Mouse (Mus musculus) G1E (cell line): ENCODE measurements around the gene Gm2163. TPM values are rescaled to one million over a fixed set of nuclear protein-coding genes. Genes with fewer than 3 reads are reported as not detected.
"Not testable (repeated sequence)": the region's sequence is repeated elsewhere in the genome, so short reads cannot be mapped to it uniquely, and the experiment has no call there.

ENCODE experiments used
- ATAC-seq: 2 replicates; pipeline ENCODE4 v1.8.0; 2016; ENCODE audit warnings: mild to moderate bottlenecking; ENCODE audit not compliant: insufficient number of reproducible peaks, poor library complexity, low FRiP score, severe bottlenecking; ENCODE audit errors: extremely low read depth
- DNase-seq: peaks from one replicate; pipeline ENCODE4 v3.0.0; 2012; ENCODE audit warnings: low spot score
- H3K27me3 ChIP-seq: 2 replicates; pipeline ENCODE4 v1.6.1; 2012; ENCODE audit warnings: mild to moderate bottlenecking, low read length, inconsistent platforms; ENCODE audit not compliant: insufficient read depth
- H3K36me3 ChIP-seq: replicated peaks from 2 replicates; pipeline ENCODE3; 2012; ENCODE audit warnings: mild to moderate bottlenecking, inconsistent platforms
- H3K4me1 ChIP-seq: 2 replicates; pipeline ENCODE4 v1.6.1; 2012; ENCODE audit warnings: low read depth, low read length, inconsistent platforms, mixed read lengths; ENCODE audit not compliant: insufficient read depth
- H3K4me3 ChIP-seq: 2 replicates; pipeline ENCODE4 v1.5.1; 2012; ENCODE audit warnings: low read depth, mild to moderate bottlenecking, inconsistent platforms, low read length, moderate library complexity, mixed read lengths
- H3K9me3 ChIP-seq: replicated peaks from 2 replicates; pipeline ENCODE4 v1.6.1; 2012; ENCODE audit warnings: inconsistent platforms
- polyA plus RNA-seq: library from polyadenylated mRNA; stranded (reverse); fragments of >175 nt; gene quantifications from 2 replicates; pipeline ENCODE4 v1.2.3, GENCODE M21; 2012
- total RNA-seq, 2 experiments: library from RNA; stranded (forward) in 1 of 2; stranded (reverse) in 1 of 2; fragments of 200-1000 nt in 1 of 2; fragments of >200 nt in 1 of 2; fragmentation: Nextera tagmentation in 1 of 2; gene quantifications; 2 replicates each; pipeline ENCODE4 v1.2.3; 2014 to 2017

The Gm2163 gene
- total RNA-seq (2014; fragmentation: Nextera tagmentation) (not detected in 2 replicates), total RNA-seq (2017) (not detected in 2 replicates), polyA plus RNA-seq (not detected in 2 replicates)

DNA sequence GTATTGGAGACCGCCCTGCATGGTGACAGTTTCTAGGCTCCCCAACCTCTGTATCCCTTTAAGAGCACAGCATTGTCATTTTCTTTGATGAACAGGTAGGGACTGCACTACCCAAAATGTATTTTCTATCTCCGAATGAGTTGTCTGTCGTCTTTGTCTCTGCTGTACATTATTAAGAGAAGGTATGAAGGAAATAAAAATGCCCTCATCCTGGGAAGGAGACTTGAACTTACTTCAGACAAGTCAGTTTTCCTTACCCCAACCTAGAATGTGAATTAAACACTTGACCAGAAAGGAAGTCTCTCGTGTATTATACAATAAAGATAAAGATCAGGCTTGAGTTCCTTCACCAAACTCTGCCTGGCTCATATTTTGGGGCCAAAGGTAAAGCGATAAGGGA lies at the start of gene Gm2163:
Gm2163 (plus strand) TSS at position 301 of the 400 bp plus-strand sequence.
- not testable (repeated sequence) for H3K4me3 ChIP-seq, H3K4me1 ChIP-seq, H3K27me3 ChIP-seq, H3K9me3 ChIP-seq, ATAC-seq, H3K36me3 ChIP-seq, DNase-seq

DNA sequence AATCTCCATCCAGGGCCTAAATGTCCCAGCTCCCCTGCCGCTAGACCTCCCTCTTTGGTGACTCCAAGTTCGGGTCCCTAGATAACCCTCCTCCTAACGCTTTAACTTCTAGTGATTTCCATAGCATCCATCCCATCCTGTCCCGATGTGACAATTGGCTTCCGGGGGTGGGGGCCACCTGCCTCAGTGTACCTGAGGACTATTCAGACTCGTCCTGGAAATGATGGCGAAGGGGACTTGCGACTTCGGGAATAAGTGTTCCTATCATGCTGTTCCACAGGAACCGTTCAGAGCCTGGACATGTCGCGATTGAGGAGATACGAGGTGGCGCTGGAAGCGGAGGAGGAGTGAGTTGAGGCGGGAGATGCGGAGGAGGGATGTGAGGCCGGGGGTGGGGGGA lies 27.5 kb upstream of the Gm2163 start, which contains the start of gene Gm21586:
Gm21586 (plus strand) TSS at position 301 of the 400 bp plus-strand sequence.
- DNase-seq, H3K4me1 ChIP-seq, H3K27me3 ChIP-seq, H3K9me3 ChIP-seq, H3K36me3 ChIP-seq, ATAC-seq, H3K4me3 ChIP-seq: not testable (repeated sequence)

DNA sequence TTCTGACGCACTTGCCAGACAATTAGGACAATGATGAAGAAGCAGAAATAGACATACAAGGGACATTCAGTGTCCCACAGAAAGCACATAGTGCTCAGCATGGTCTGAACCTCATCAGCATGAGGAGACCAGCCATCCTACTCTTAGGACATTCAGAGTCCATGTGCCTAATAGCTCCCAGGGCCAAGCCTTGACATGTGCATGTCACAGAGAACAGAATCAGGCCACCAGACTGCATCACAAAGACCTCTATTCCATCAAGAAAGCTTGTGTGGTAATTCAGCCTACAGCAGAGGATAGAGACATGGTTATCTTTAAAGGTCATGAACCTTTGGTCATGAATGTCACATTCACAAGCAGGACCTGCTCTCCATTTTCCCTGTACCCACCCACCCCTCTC lies 61.5 kb downstream of the Gm2163 start, which contains the start of gene Fam205a2:
Fam205a2 (minus strand) TSS at position 101 of the 400 bp plus-strand sequence.
- H3K36me3 ChIP-seq, H3K27me3 ChIP-seq, H3K9me3 ChIP-seq, H3K4me1 ChIP-seq, H3K4me3 ChIP-seq, ATAC-seq, DNase-seq: not testable (repeated sequence)

DNA sequence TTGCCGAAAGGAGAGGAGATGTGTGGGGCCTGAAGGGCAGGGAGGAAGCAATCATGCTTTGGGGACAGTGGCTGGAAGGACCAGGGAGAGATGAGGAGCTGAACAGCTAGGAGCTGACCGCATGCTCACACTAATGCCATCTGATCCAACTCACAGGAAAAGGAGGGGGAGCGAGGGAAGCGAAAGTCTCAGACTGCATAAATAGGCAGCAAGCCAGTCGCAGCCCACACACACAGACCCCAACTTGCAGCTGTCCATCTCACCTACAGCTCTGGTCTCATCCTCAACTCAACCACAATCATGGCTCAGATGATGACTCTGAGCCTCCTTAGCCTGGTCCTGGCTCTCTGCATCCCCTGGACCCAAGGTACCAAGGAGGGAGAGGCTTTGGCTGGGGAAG lies 145.3 kb downstream of the Gm2163 start, which contains the start of gene Gm10591:
Gm10591 (plus strand) TSS at position 301 of the 400 bp plus-strand sequence.
- ATAC-seq, H3K27me3 ChIP-seq, DNase-seq: not testable (repeated sequence)

GRCm38 (mm10) chr4:42629419-42629818 lies 162.9 kb downstream of the Gm2163 start, which contains the start of gene Gm2564:
Gene Gm2564, plus strand, starts transcription at chr4:42629719.
- H3K4me1 ChIP-seq, H3K4me3 ChIP-seq, H3K9me3 ChIP-seq, DNase-seq, H3K36me3 ChIP-seq, ATAC-seq, H3K27me3 ChIP-seq: not testable (repeated sequence)

More for the DNA sequence above, 145.3 kb downstream of the Gm2163 start, which contains the start of gene Gm10591:
- not testable (repeated sequence) for H3K4me3 ChIP-seq, H3K36me3 ChIP-seq, H3K4me1 ChIP-seq, H3K9me3 ChIP-seq

Other genes starting within 250 kb of the Gm2163 start
- gene Gm10600, start 226.1 kb upstream of the Gm2163 start, total RNA-seq (2014; fragmentation: Nextera tagmentation), result not detected in 2 replicates
- not detected in 2 replicates for gene Gm10600, start 226.1 kb upstream of the Gm2163 start, total RNA-seq (2017)
- not detected in 2 replicates for gene Gm10600, start 226.1 kb upstream of the Gm2163 start, polyA plus RNA-seq
- gene Ccl21b, start 211.0 kb upstream of the Gm2163 start, total RNA-seq (2014; fragmentation: Nextera tagmentation), result not detected in 2 replicates
- gene Ccl21b, start 211.0 kb upstream of the Gm2163 start, total RNA-seq (2017), result not detected in 2 replicates
- not detected in 2 replicates for gene Ccl21b, start 211.0 kb upstream of the Gm2163 start, polyA plus RNA-seq
- not detected in 2 replicates for gene Gm21953, start 172.5 kb upstream of the Gm2163 start, total RNA-seq (2014; fragmentation: Nextera tagmentation)
- gene Gm21953, start 172.5 kb upstream of the Gm2163 start, total RNA-seq (2017), result not detected in 2 replicates
- not detected in 2 replicates for gene Gm21953, start 172.5 kb upstream of the Gm2163 start, polyA plus RNA-seq
- not detected in 2 replicates for gene Fam205a3, start 148.4 kb upstream of the Gm2163 start, total RNA-seq (2014; fragmentation: Nextera tagmentation)
- gene Fam205a3, start 148.4 kb upstream of the Gm2163 start, total RNA-seq (2017), result not detected in 2 replicates
- gene Fam205a3, start 148.4 kb upstream of the Gm2163 start, polyA plus RNA-seq, result not detected in 2 replicates
- not detected in 2 replicates for gene Gm21586, start 27.4 kb upstream of the Gm2163 start, total RNA-seq (2014; fragmentation: Nextera tagmentation)
- gene Gm21586, start 27.4 kb upstream of the Gm2163 start, total RNA-seq (2017), result not detected in 2 replicates
- gene Gm21586, start 27.4 kb upstream of the Gm2163 start, polyA plus RNA-seq, result not detected in 2 replicates
- not detected in 2 replicates for gene Fam205a2, start 61.4 kb downstream of the Gm2163 start, total RNA-seq (2014; fragmentation: Nextera tagmentation)
- gene Fam205a2, start 61.4 kb downstream of the Gm2163 start, total RNA-seq (2017), result not detected in 2 replicates
- gene Fam205a2, start 61.4 kb downstream of the Gm2163 start, polyA plus RNA-seq, result not detected in 2 replicates
- gene Gm10591, start 145.4 kb downstream of the Gm2163 start, total RNA-seq (2014; fragmentation: Nextera tagmentation), result not detected in 2 replicates
- gene Gm10591, start 145.4 kb downstream of the Gm2163 start, total RNA-seq (2017), result not detected in 2 replicates
- not detected in 2 replicates for gene Gm10591, start 145.4 kb downstream of the Gm2163 start, polyA plus RNA-seq
- gene Gm2564, start 163.0 kb downstream of the Gm2163 start, total RNA-seq (2014; fragmentation: Nextera tagmentation), result not detected in 2 replicates
- not detected in 2 replicates for gene Gm2564, start 163.0 kb downstream of the Gm2163 start, total RNA-seq (2017)
- gene Gm2564, start 163.0 kb downstream of the Gm2163 start, polyA plus RNA-seq, result not detected in 2 replicates
- gene Ccl27b, start 188.5 kb downstream of the Gm2163 start, total RNA-seq (2014; fragmentation: Nextera tagmentation), result not detected in 2 replicates
- gene Ccl27b, start 188.5 kb downstream of the Gm2163 start, total RNA-seq (2017), result not detected in 2 replicates
- not detected in 2 replicates for gene Ccl27b, start 188.5 kb downstream of the Gm2163 start, polyA plus RNA-seq
- gene Il11ra2, start 195.1 kb downstream of the Gm2163 start, total RNA-seq (2014; fragmentation: Nextera tagmentation), result not detected in 2 replicates
- gene Il11ra2, start 195.1 kb downstream of the Gm2163 start, total RNA-seq (2017), result not detected in 2 replicates
- not detected in 2 replicates for gene Il11ra2, start 195.1 kb downstream of the Gm2163 start, polyA plus RNA-seq